Mouse (Mus musculus) embryonic facial prominence, embryonic 11.5 days (tissue): ENCODE data around the gene Cox8b. TPM values are rescaled to one million over a fixed set of nuclear protein-coding genes. Genes with fewer than 3 reads are reported as not detected.

Source experiments
- ATAC-seq: fragments of 200-750 bp; cut with Nextera tagmentation; replicated peaks from 2 replicates; pipeline ENCODE4 v1.8.0; 2017; ENCODE audit warnings: low read depth; ENCODE audit not compliant: insufficient number of reproducible peaks, low FRiP score, low TSS enrichment
- DNase-seq: peaks from one replicate; pipeline ENCODE4 v3.0.0-alpha.2; 2015; ENCODE audit warnings: low spot score
- H3K27ac ChIP-seq: fragments of 300-500 bp; sonication (generic); replicated peaks from 2 replicates; pipeline ENCODE4 v1.5.1; 2014; ENCODE audit warnings: mild to moderate bottlenecking, low read depth, low read length, control low read depth
- H3K27me3 ChIP-seq: fragments of 300-500 bp; sonication (generic); 2 replicates; pipeline ENCODE4 v1.6.1; 2014; ENCODE audit warnings: mild to moderate bottlenecking, low read length, moderate library complexity, mixed read lengths; ENCODE audit not compliant: control insufficient read depth, insufficient read depth
- H3K36me3 ChIP-seq: fragments of 300-500 bp; sonication (generic); replicated peaks from 2 replicates; pipeline ENCODE4 v1.6.1; 2014; ENCODE audit warnings: low read depth, mild to moderate bottlenecking, low read length, moderate library complexity, mixed read lengths; ENCODE audit not compliant: control insufficient read depth, insufficient read depth
- H3K4me1 ChIP-seq: fragments of 300-500 bp; sonication (generic); 2 replicates; pipeline ENCODE4 v1.6.1; 2014; ENCODE audit warnings: low read length, mixed read lengths; ENCODE audit not compliant: control insufficient read depth, insufficient read depth
- H3K4me2 ChIP-seq: fragments of 300-500 bp; sonication (generic); 2 replicates; pipeline ENCODE4 v1.6.1; 2014; ENCODE audit warnings: low read depth, mild to moderate bottlenecking, control low read depth, low read length, moderate library complexity
- H3K4me3 ChIP-seq: fragments of 300-500 bp; sonication (generic); 2 replicates; pipeline ENCODE4 v1.5.1; 2014; ENCODE audit warnings: low read depth, low read length, control low read depth
- H3K9ac ChIP-seq: fragments of 300-500 bp; sonication (generic); replicated peaks from 2 replicates; pipeline ENCODE4 v1.6.1; 2014; ENCODE audit warnings: mild to moderate bottlenecking, control low read depth, low read length
- H3K9me3 ChIP-seq: fragments of 300-500 bp; sonication (generic); replicated peaks from 2 replicates; pipeline ENCODE4 v1.6.1; 2016; ENCODE audit warnings: mild to moderate bottlenecking, low read length, inconsistent platforms, mixed read lengths; ENCODE audit not compliant: control insufficient read depth
- WGBS: fragments of 180-500 bp; shearing (Covaris S2); extraction: QIAGEN DNeasy Blood & Tissue Kit; methylation state at CpG from one replicate; pipeline ENCODE4 v1.1.7; 2014; 5-methylcytosine and 5-hydroxymethylcytosine counted together
- polyA plus RNA-seq: library from polyadenylated mRNA; unstranded; fragments of >200 nt; fragmentation: Nextera tagmentation; extraction: Ambion mirVana; gene quantifications from 2 replicates; pipeline ENCODE4 v1.2.1, GENCODE M21; 2014

The Cox8b gene
- polyA plus RNA-seq, 1 experiment from 2014 or later = not detected

GRCm38 (mm10) chr7:140880419-140880818 lies 19.8 kb downstream of the Cox8b start:
- Histone ChIP-seq H3K27me3 (no peaks in the 10 kb centered on the region), H3K4me3 (no peak overlapping the region), H3K4me1 (0 out of 2 replicates have a peak, but pooled peaks cover 2% of the 10 kb centered on the region), H3K36me3 (no peaks in the 10 kb centered on the region), H3K27ac (no peak overlapping the region), H3K4me2 (no peak overlapping the region), H3K9ac (no peak overlapping the region), H3K9me3 (no peaks in the 10 kb centered on the region)
- WGBS = 85% methylated on average over 3 of the region's 3 CpGs
- ATAC-seq (no peak), DNase-seq (no peak)

- Histone ChIP-seq H3K9me3 (no peaks in the 10 kb centered on the region), H3K36me3 (no peaks in the 10 kb centered on the region), H3K4me1 (0 out of 2 replicates have a peak, but pooled peaks cover 2% of the 10 kb centered on the region), H3K27ac (no peak overlapping the region), H3K4me2 (no peak overlapping the region), H3K4me3 (no peak overlapping the region), H3K27me3 (no peaks in the 10 kb centered on the region), H3K9ac (no peak overlapping the region)
- no peak for DNase-seq
- no peak for ATAC-seq
- 86% methylated on average over 7 of the region's 7 CpGs for WGBS
These were observed 20.9 kb downstream of the Cox8b start for GRCm38 (mm10) chr7:140879355-140879754.

GRCm38 (mm10) chr7:140877364-140877763 lies 22.9 kb downstream of the Cox8b start:
- no peak overlapping the region for H3K4me2 ChIP-seq
- H3K27me3 ChIP-seq = no peaks in the 10 kb centered on the region
- WGBS = 80% methylated on average over 6 of the region's 6 CpGs
- no peaks in the 10 kb centered on the region for H3K36me3 ChIP-seq
- no peak overlapping the region for H3K27ac ChIP-seq
- no peaks in the 10 kb centered on the region for H3K4me1 ChIP-seq
- ATAC-seq (no peak), DNase-seq (no peak)
- H3K9ac ChIP-seq = no peak overlapping the region
- no peaks in the 10 kb centered on the region for H3K9me3 ChIP-seq
- no peak overlapping the region for H3K4me3 ChIP-seq

- no peaks in the 10 kb centered on the region for H3K27me3 ChIP-seq
- DNase-seq (no peak), ATAC-seq (no peak)
- no peak overlapping the region for H3K9ac ChIP-seq
- no peak overlapping the region for H3K4me2 ChIP-seq
- no peak overlapping the region for H3K27ac ChIP-seq
- 90% methylated on average over 4 of the region's 4 CpGs for WGBS
- H3K4me1 ChIP-seq = no peaks in the 10 kb centered on the region
- H3K9me3 ChIP-seq = no peaks in the 10 kb centered on the region
- H3K36me3 ChIP-seq = no peaks in the 10 kb centered on the region
- H3K4me3 ChIP-seq = no peak overlapping the region
These were observed 26.0 kb downstream of the Cox8b start for GRCm38 (mm10) chr7:140874224-140874623.

- WGBS = 88% methylated on average over 12 of the region's 12 CpGs
- Histone ChIP-seq H3K27ac (no peak overlapping the region), H3K4me1 (no peaks in the 10 kb centered on the region), H3K9ac (no peak overlapping the region), H3K4me3 (no peak overlapping the region), H3K36me3 (peaks cover 7% of the 10 kb centered on the region; the same call in 1 of the 2 replicates), H3K9me3 (no peaks in the 10 kb centered on the region), H3K4me2 (no peak overlapping the region), H3K27me3 (no peaks in the 10 kb centered on the region)
- ATAC-seq (no peak), DNase-seq (no peak)
These were observed 35.5 kb downstream of the Cox8b start for GRCm38 (mm10) chr7:140864761-140865160.

- Histone ChIP-seq H3K27me3 (no peaks in the 10 kb centered on the region), H3K36me3 (peaks cover 7% of the 10 kb centered on the region; the same call in 1 of the 2 replicates)
These were observed 39.5 kb downstream of the Cox8b start for GRCm38 (mm10) chr7:140860728-140861127.

GRCm38 (mm10) chr7:140859997-140860396 lies 40.2 kb downstream of the Cox8b start:
- no peak overlapping the region for H3K9ac ChIP-seq
- no peak overlapping the region for H3K4me2 ChIP-seq
- peaks cover 2% of the 10 kb centered on the region for H3K4me1 ChIP-seq
- H3K4me3 ChIP-seq = no peak overlapping the region
- no peaks in the 10 kb centered on the region for H3K9me3 ChIP-seq
- no peak for ATAC-seq
- 76% methylated on average over 6 of the region's 6 CpGs for WGBS
- peaks cover 7% of the 10 kb centered on the region; the same call in 1 of the 2 replicates for H3K36me3 ChIP-seq
- DNase-seq = no peak
- H3K27me3 ChIP-seq = no peaks in the 10 kb centered on the region
- no peak overlapping the region for H3K27ac ChIP-seq

More at GRCm38 (mm10) chr7:140860728-140861127, 39.5 kb downstream of the Cox8b start:
- ATAC-seq (no peak), DNase-seq (no peak)
- Histone ChIP-seq H3K27ac (no peak overlapping the region), H3K4me2 (no peak overlapping the region), H3K4me1 (peaks cover 2% of the 10 kb centered on the region), H3K9me3 (no peaks in the 10 kb centered on the region), H3K4me3 (no peak overlapping the region), H3K9ac (no peak overlapping the region)
- 92% methylated on average over 5 of the region's 5 CpGs for WGBS

- H3K36me3 ChIP-seq = peaks cover 10% of the 10 kb centered on the region
These were observed 41.5 kb downstream of the Cox8b start for GRCm38 (mm10) chr7:140858746-140859145.

More at GRCm38 (mm10) chr7:140858746-140859145, 41.5 kb downstream of the Cox8b start:
- Histone ChIP-seq H3K4me2 (no peak overlapping the region), H3K27me3 (no peaks in the 10 kb centered on the region), H3K27ac (no peak overlapping the region), H3K4me3 (no peak overlapping the region), H3K9ac (no peak overlapping the region), H3K4me1 (peaks cover 2% of the 10 kb centered on the region), H3K9me3 (no peaks in the 10 kb centered on the region)
- ATAC-seq = no peak
- no peak for DNase-seq
- WGBS = 96% methylated on average over 8 of the region's 8 CpGs
